Mouse (Mus musculus) small intestine, adult 2 months (tissue): ENCODE results near the gene Ctnnd1.

Experiments used
- CTCF ChIP-seq: fragments of 200-500 bp; IDR thresholded peaks from 2 replicates; pipeline ENCODE4 v1.5.1; 2012; ENCODE audit warnings: low read depth, mild to moderate bottlenecking, control low read depth, inconsistent platforms, low read length, moderate library complexity, mixed read lengths; ENCODE audit not compliant: insufficient replicate concordance, insufficient read length; ENCODE audit errors: extremely low read depth
- POLR2A ChIP-seq: fragments of 200-500 bp; IDR thresholded peaks from 2 replicates; pipeline ENCODE4 v1.6.1; 2012; ENCODE audit warnings: low read depth, mild to moderate bottlenecking, control low read depth, inconsistent platforms, low read length, moderate library complexity

GRCm38 (mm10) chr2:84592801-84593200, 57.8 kb downstream of the Ctnnd1 start:
- no peak for TF ChIP-seq POLR2A
- no peak for TF ChIP-seq CTCF
